Mouse (Mus musculus): Measurements from ENCODE around the gene Rint1.

GRCm38 (mm10) chr5:23774186-23774585 is 13.3 kb upstream of the Rint1 start:
- TF ChIP-seq CTCF (IDR thresholded peaks at IDR 0.05; ENCODE audit: borderline replicate concordance, insufficient read depth, low read depth, low read length) (no peak), POLR2A (IDR thresholded peaks at IDR 0.05; ENCODE audit: borderline replicate concordance, insufficient read depth, low read length) (no peak)

All from cerebellum, adult 2 months (tissue).